Mouse (Mus musculus) effector memory CD4-positive, alpha-beta T cell, adult 5 months (primary cell): Measurements from ENCODE around the gene Gm5485. TPM values are rescaled to one million over a fixed set of nuclear protein-coding genes. Genes with fewer than 3 reads are reported as not detected.

Experiments
- polyA plus RNA-seq: library from polyadenylated mRNA; unstranded; fragments of 100-300 nt; shearing (Covaris generic); gene quantifications from one replicate; pipeline ENCODE4 v1.2.1, GENCODE M21; 2017

Gene Gm5485
- not detected for polyA plus RNA-seq

DNA sequence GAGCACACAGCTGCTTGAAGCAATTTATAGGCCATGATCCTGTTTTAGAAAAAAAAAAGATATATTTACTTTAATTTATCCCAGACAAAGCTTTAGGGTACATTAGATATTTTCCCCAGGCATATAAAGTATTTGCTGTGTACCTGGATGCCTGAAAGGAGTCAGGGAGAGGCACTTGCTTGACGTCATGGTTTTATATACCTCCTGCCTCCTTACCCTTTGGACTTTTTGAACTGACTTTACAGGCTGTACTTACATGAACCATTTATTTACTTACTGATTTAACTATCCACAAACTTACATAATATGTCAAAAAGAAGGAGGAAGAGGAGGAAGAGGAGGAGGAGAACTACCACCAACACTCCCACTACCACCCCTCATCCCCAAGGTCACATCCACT lies at the start of gene Gm5485:
Gene Gm5485 (minus strand): TSS at position 171 of the 400 bp plus-strand sequence.

DNA sequence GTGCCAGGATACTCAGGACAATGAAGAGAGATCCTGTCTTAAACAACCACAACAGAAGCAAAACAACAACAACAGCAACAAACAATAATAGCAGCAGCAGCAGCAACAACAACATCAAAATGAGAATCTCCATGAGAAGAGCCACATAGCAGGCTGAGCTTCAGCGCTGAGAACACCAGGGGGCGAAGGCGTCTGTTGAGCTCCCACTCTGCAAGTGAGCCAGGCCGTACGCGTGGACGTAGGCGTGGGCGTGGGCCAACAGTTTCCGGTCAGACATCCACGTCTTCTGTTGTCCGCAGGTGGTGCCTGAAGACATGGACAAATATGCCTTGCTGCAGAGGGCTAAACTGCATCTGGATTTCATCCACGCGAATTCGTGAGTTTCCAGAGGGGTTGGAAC lies 18.8 kb upstream of the Gm5485 start, which contains the start of gene Morc1:
Gene Morc1 (plus strand): TSS at position 211 of the 400 bp plus-strand sequence.

Other genes starting within 250 kb of the Gm5485 start
- gene Dppa4, start 128.7 kb downstream of the Gm5485 start, polyA plus RNA-seq: not detected
- not detected for gene Dppa2, start 108.5 kb downstream of the Gm5485 start, polyA plus RNA-seq
- 0.55 TPM for gene Morc1, start 18.8 kb upstream of the Gm5485 start, polyA plus RNA-seq